ENCODE assay signal across 16 mouse cellular contexts in the genomic region with DNA sequence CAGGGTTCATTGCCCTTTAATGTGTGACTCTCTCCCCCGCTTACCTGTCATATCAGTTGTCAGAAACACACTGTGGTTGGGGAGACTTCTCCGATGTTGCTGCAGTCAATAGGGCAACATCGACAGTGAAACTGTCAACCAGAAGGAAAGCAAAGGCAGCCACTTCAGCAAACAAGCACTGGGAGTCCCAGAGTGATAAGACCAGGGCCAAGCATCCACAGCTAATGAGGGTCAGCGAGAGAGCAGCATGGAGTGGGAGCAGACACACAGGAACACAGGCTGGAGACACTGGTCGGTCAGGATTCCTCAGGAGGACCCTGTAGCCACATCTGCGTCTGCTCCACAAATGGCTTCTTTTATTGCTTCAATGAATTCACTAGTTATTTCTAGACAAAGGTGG.
A peak's percentile ranks its signal among the peaks of the same experiment; 100 is the strongest.
DNase-seq lines count a peak whose midpoint lies in the region; ATAC-seq and TF ChIP-seq lines count a peak whose summit lies in the region.
"Had no signal": no experiment of that assay in that cellular context is flagged by ENCODE, and none has a peak within 500 bp of the region (broad histone marks: within the 10 kb centered on the region; RNA-seq: fewer than 3 reads in every experiment).

No protein-coding gene starts in this region.

- no peaks in the 10 kb centered on the region for H3K9me3 ChIP-seq in heart, embryonic 10.5 days
- no peaks in the 10 kb centered on the region for H3K9me3 ChIP-seq in intestine, embryonic 14.5 days (ENCODE audit: control insufficient read depth, low read length)
- no peaks in the 10 kb centered on the region for H3K9me3 ChIP-seq in intestine, postnatal 0 days (ENCODE audit: control insufficient read depth)
- no peaks in the 10 kb centered on the region for H3K9me3 ChIP-seq in lung, embryonic 14.5 days (ENCODE audit: low read depth, low read length)
- H3K9me3 ChIP-seq: limb, embryonic 15.5 days; stomach, embryonic 15.5 days had no signal

- TF ChIP-seq CTCF in intestine, postnatal 0 days (IDR thresholded peaks at IDR 0.05; ENCODE audit: low read depth) = no peak
- no peak for TF ChIP-seq CTCF in lung, embryonic 14.5 days (IDR thresholded peaks at IDR 0.05; ENCODE audit: low read depth)
- TF ChIP-seq CTCF in brain, embryonic 14.5 days (IDR thresholded peaks at IDR 0.05; ENCODE audit: borderline replicate concordance, extremely low read depth, insufficient read depth, insufficient read length) = no peak

- H3K27ac ChIP-seq in heart, embryonic 10.5 days = no peak overlapping the region; the same call in 1 of the 2 replicates
- no peak overlapping the region for H3K27ac ChIP-seq in intestine, embryonic 14.5 days (ENCODE audit: low read depth)
- H3K27ac ChIP-seq in intestine, postnatal 0 days (ENCODE audit: low read depth, low read length) = no peak overlapping the region
- H3K27ac ChIP-seq in lung, embryonic 14.5 days (ENCODE audit: low read depth) = peak overlapping the region; percentile 42
- H3K27ac ChIP-seq: limb, embryonic 15.5 days; macrophage; stomach, embryonic 15.5 days had no signal

- DNase-seq in heart, embryonic 10.5 days (ENCODE audit: low spot score) = peak; percentile 77
- no peak for DNase-seq in heart, adult 8-10 months (ENCODE audit: low spot score)
- peak; percentile 54 for DNase-seq in intestine, embryonic 14.5 days (ENCODE audit: low spot score)
- peak; percentile 62 for DNase-seq in lung, embryonic 14.5 days
- DNase-seq in lung, postnatal 10 days = no peak
- peak; percentile 42 for DNase-seq in brain, embryonic 14.5 days (ENCODE audit: low read depth)
- no peak for DNase-seq in urinary bladder, postnatal 10 days (ENCODE audit: low spot score)
- DNase-seq: B cell, adult 2 months; cerebellum, adult 2 months; gastrocnemius, postnatal 36 days had no signal

- 30% methylated on average over 6 of the region's 6 CpGs for WGBS in heart, embryonic 10.5 days
- 25% methylated on average over 6 of the region's 6 CpGs for WGBS in intestine, embryonic 14.5 days
- 15% methylated on average over 6 of the region's 6 CpGs for WGBS in intestine, postnatal 0 days
- 8% methylated on average over 6 of the region's 6 CpGs for WGBS in lung, embryonic 14.5 days

- ATAC-seq in intestine, embryonic 14.5 days (replicated peaks; ENCODE audit: low FRiP score, low TSS enrichment, low read depth) = no peak
- no peak for ATAC-seq in intestine, postnatal 0 days
- ATAC-seq in lung, embryonic 14.5 days (ENCODE audit: insufficient read depth) = peak; percentile 94
- ATAC-seq: hindbrain, embryonic 16.5 days had no signal

- no peak overlapping the region for H3K4me2 ChIP-seq in intestine, embryonic 14.5 days (ENCODE audit: low read length)
- no peak overlapping the region for H3K4me2 ChIP-seq in intestine, postnatal 0 days (replicated peaks; ENCODE audit: low read depth)
- H3K4me2 ChIP-seq in lung, embryonic 14.5 days = peak overlapping the region; percentile 32; the same call in 1 of the 2 replicates
- H3K4me2 ChIP-seq: limb, embryonic 15.5 days; stomach, embryonic 15.5 days had no signal

- H3K4me1 ChIP-seq in heart, embryonic 10.5 days = 0 out of 2 replicates have a peak, but pooled peaks cover 6% of the 10 kb centered on the region
- no peaks in the 10 kb centered on the region for H3K4me1 ChIP-seq in intestine, embryonic 14.5 days (replicated peaks; ENCODE audit: control insufficient read depth, insufficient read depth, low read length)
- H3K4me1 ChIP-seq in intestine, postnatal 0 days (replicated peaks; ENCODE audit: control insufficient read depth, insufficient read depth, low read length) = no peaks in the 10 kb centered on the region
- no peaks in the 10 kb centered on the region for H3K4me1 ChIP-seq in lung, embryonic 14.5 days (ENCODE audit: insufficient read depth)
- H3K4me1 ChIP-seq: limb, embryonic 15.5 days; stomach, embryonic 15.5 days had no signal

- H3K27me3 ChIP-seq in heart, embryonic 10.5 days (ENCODE audit: insufficient read depth, poor library complexity, severe bottlenecking) = no peaks in the 10 kb centered on the region
- no peaks in the 10 kb centered on the region for H3K27me3 ChIP-seq in intestine, embryonic 14.5 days (replicated peaks; ENCODE audit: control insufficient read depth, insufficient read depth, low read length)
- H3K27me3 ChIP-seq in intestine, postnatal 0 days (replicated peaks; ENCODE audit: control insufficient read depth, insufficient read depth, low read length) = no peaks in the 10 kb centered on the region
- no peaks in the 10 kb centered on the region for H3K27me3 ChIP-seq in lung, embryonic 14.5 days (ENCODE audit: insufficient read depth, low read length)
- H3K27me3 ChIP-seq: limb, embryonic 15.5 days; stomach, embryonic 15.5 days had no signal

- no peak for TF ChIP-seq POLR2A in brain, embryonic 14.5 days (IDR thresholded peaks at IDR 0.05; ENCODE audit: borderline replicate concordance, extremely low read depth, insufficient read depth, insufficient read length, poor library complexity, severe bottlenecking)

- H3K4me3 ChIP-seq in heart, embryonic 10.5 days = no peak overlapping the region
- no peak overlapping the region for H3K4me3 ChIP-seq in intestine, embryonic 14.5 days (ENCODE audit: low read depth, low read length)
- no peak overlapping the region for H3K4me3 ChIP-seq in intestine, postnatal 0 days (ENCODE audit: low read depth, low read length)
- no peak overlapping the region for H3K4me3 ChIP-seq in lung, embryonic 14.5 days (ENCODE audit: low read depth, low read length)
- H3K4me3 ChIP-seq: limb, embryonic 15.5 days; myocyte; stomach, embryonic 15.5 days had no signal

- H3K9ac ChIP-seq in intestine, embryonic 14.5 days (ENCODE audit: low read length) = no peak overlapping the region
- H3K9ac ChIP-seq in intestine, postnatal 0 days (ENCODE audit: low read depth, low read length) = no peak overlapping the region
- H3K9ac ChIP-seq in lung, embryonic 14.5 days = no peak overlapping the region
- H3K9ac ChIP-seq: limb, embryonic 15.5 days; stomach, embryonic 15.5 days had no signal

- no peaks in the 10 kb centered on the region for H3K36me3 ChIP-seq in heart, embryonic 10.5 days
- H3K36me3 ChIP-seq in intestine, embryonic 14.5 days (ENCODE audit: control insufficient read depth, insufficient read depth, low read length) = no peaks in the 10 kb centered on the region
- H3K36me3 ChIP-seq in intestine, postnatal 0 days (ENCODE audit: control insufficient read depth, insufficient read depth) = no peaks in the 10 kb centered on the region
- H3K36me3 ChIP-seq in lung, embryonic 14.5 days (ENCODE audit: insufficient read depth) = no peaks in the 10 kb centered on the region
- H3K36me3 ChIP-seq: limb, embryonic 15.5 days; stomach, embryonic 15.5 days had no signal

Comparison
In these comparisons a context has a peak if more than half of its experiments do, and no peak if none do; other contexts are left out.
1. DNase-seq: peak in heart, embryonic 10.5 days (single experiment), intestine, embryonic 14.5 days (single experiment), lung, embryonic 14.5 days (single experiment) and brain, embryonic 14.5 days (single experiment); none in heart, adult 8-10 months (single experiment), lung, postnatal 10 days (single experiment) and urinary bladder, postnatal 10 days (single experiment).